Mouse (Mus musculus) gastrocnemius, postnatal 36 days (tissue): ENCODE data around the gene Ccdc154. TPM values are rescaled to one million over a fixed set of nuclear protein-coding genes. Genes with fewer than 3 reads are reported as not detected.

Experiments used
- DNase-seq, 2 experiments: peaks; one replicate each; pipeline ENCODE4 v3.0.0; 2022
- intact Hi-C: fragments of 180-260 bp; cut with DNase I; formaldehyde crosslinking; loops from one replicate; pipeline ENCODE4 v1.15.1; 2025
- total RNA-seq, 2 experiments: library from RNA; stranded (reverse); gene quantifications; 2 replicates each; pipeline ENCODE4 v1.2.3; 2021

The Ccdc154 gene
- total RNA-seq, 2 experiments from 2014 or later = not detected

GRCm38 (mm10) chr17:25183232-25183631, 21.0 kb downstream of the Ccdc154 start:
- intact Hi-C loops = loop anchor here (5.0 kb wide), 1 partner anchor 66 kb away; the partner anchor contains the start of gene Telo2

GRCm38 (mm10) chr17:25184129-25184691, 21.9 kb downstream of the Ccdc154 start, which contains the start of gene BC003965:
TSS of gene BC003965 (plus strand) at chr17:25184554.
- peak; percentile 94 to 96 for DNase-seq
- intact Hi-C loops = loop anchor here (5.0 kb wide), 1 partner anchor 67 kb away; the partner anchor contains the start of gene Telo2

More at GRCm38 (mm10) chr17:25183232-25183631, 21.0 kb downstream of the Ccdc154 start:
- DNase-seq = no peak

- intact Hi-C loops = loop anchor here (5.0 kb wide), 2 partner anchors 68 to 87 kb away; partner anchors contain the start of genes Telo2 and Ube2i
- no peak for DNase-seq
Measured at GRCm38 (mm10) chr17:25184961-25185360, 22.7 kb downstream of the Ccdc154 start.

GRCm38 (mm10) chr17:25187784-25188149, 25.5 kb downstream of the Ccdc154 start:
- DNase-seq = no peak
- intact Hi-C loops = loop anchor here (5.0 kb wide), 1 partner anchor 85 kb away; the partner anchor contains the start of gene Ube2i

- intact Hi-C loops = loop anchor here (5.0 kb wide), 1 partner anchor 84 kb away; the partner anchor contains the start of gene Ube2i
- DNase-seq = peak; percentile 66 to 72
Measured at GRCm38 (mm10) chr17:25188150-25189031, 26.1 kb downstream of the Ccdc154 start, which contains the start of gene Unkl. TSS of gene Unkl (plus strand) at chr17:25188397.

GRCm38 (mm10) chr17:25189091-25189490, 26.8 kb downstream of the Ccdc154 start:
- intact Hi-C loops = loop anchor here (5.0 kb wide), 1 partner anchor 83 kb away; the partner anchor contains the start of gene Ube2i
- no peak for DNase-seq

GRCm38 (mm10) chr17:25202401-25202800, 40.1 kb downstream of the Ccdc154 start:
- intact Hi-C loops = no loop called here
- no peak for DNase-seq

- DNase-seq = no peak
- intact Hi-C loops = no loop called here
Measured at GRCm38 (mm10) chr17:25210006-25210405, 47.7 kb downstream of the Ccdc154 start.

GRCm38 (mm10) chr17:25210680-25211466, 48.6 kb downstream of the Ccdc154 start:
- intact Hi-C loops = no loop called here
- DNase-seq = peak in 1 of 2 experiments; percentile 35

GRCm38 (mm10) chr17:25211705-25212104, 49.4 kb downstream of the Ccdc154 start:
- intact Hi-C loops = no loop called here
- DNase-seq = no peak

GRCm38 (mm10) chr17:25215431-25215830, 53.2 kb downstream of the Ccdc154 start:
- no peak for DNase-seq
- intact Hi-C loops = no loop called here

GRCm38 (mm10) chr17:25218967-25219366, 56.7 kb downstream of the Ccdc154 start:
- intact Hi-C loops = no loop called here
- no peak for DNase-seq

- no peak for DNase-seq
- intact Hi-C loops = no loop called here
Measured at GRCm38 (mm10) chr17:25219492-25220295, 57.4 kb downstream of the Ccdc154 start.

- intact Hi-C loops = no loop called here
- DNase-seq = no peak
Measured at GRCm38 (mm10) chr17:25220746-25221145, 58.5 kb downstream of the Ccdc154 start.

Other genes starting within 250 kb of the Ccdc154 start
- 10 to 100 TPM; 16.2 to 24.4 TPM for gene Mapk8ip3, start 225.5 kb upstream of the Ccdc154 start, total RNA-seq
- gene Jpt2, start 201.8 kb upstream of the Ccdc154 start, total RNA-seq = 1 to 10 TPM; 6.2 to 6.8 TPM
- gene Cramp1l, start 146.7 kb upstream of the Ccdc154 start, total RNA-seq = 1 to 10 TPM; 5.9 to 7.1 TPM
- 1 to 10 TPM; 1.7 to 2.0 TPM for gene Ift140, start 146.4 kb upstream of the Ccdc154 start, total RNA-seq
- 10 to 100 TPM; 10.3 to 10.7 TPM for gene Tmem204, start 78.9 kb upstream of the Ccdc154 start, total RNA-seq
- 1 to 10 TPM; 4.2 to 6.1 TPM for gene Telo2, start 46.5 kb upstream of the Ccdc154 start, total RNA-seq
- 1 to 10 TPM; 3.7 to 4.3 TPM for gene Ptx4, start 41.7 kb upstream of the Ccdc154 start, total RNA-seq
- 10 to 100 TPM; 13.7 to 14.9 TPM for gene Clcn7, start 29.1 kb upstream of the Ccdc154 start, total RNA-seq
- gene Gm38655, start 13.0 kb downstream of the Ccdc154 start, total RNA-seq = not detected
- gene BC003965, start 22.1 kb downstream of the Ccdc154 start, total RNA-seq = 10 to 100 TPM; 12.3 to 13.8 TPM
- 1 to 10 TPM; 4.9 to 5.6 TPM for gene Unkl, start 25.9 kb downstream of the Ccdc154 start, total RNA-seq
- 10 to 100 TPM; 13.8 to 14.1 TPM for gene Gnptg, start 77.7 kb downstream of the Ccdc154 start, total RNA-seq
- gene Tsr3, start 77.7 kb downstream of the Ccdc154 start, total RNA-seq = 10 to 100 TPM; 15.8 to 18.4 TPM
- not detected for gene Baiap3, start 93.9 kb downstream of the Ccdc154 start, total RNA-seq
- gene Ube2i, start 112.2 kb downstream of the Ccdc154 start, total RNA-seq = 10 to 100 TPM; 55.0 to 60.6 TPM
- under 1 TPM; 0.20 to 0.36 TPM for gene Prss34, start 135.9 kb downstream of the Ccdc154 start, total RNA-seq
- not detected for gene Prss28, start 146.2 kb downstream of the Ccdc154 start, total RNA-seq
- gene Prss29, start 156.2 kb downstream of the Ccdc154 start, total RNA-seq = not detected
- gene Tpsab1, start 183.1 kb downstream of the Ccdc154 start, total RNA-seq = 1 to 10 TPM; 1.1 to 1.3 TPM
- 1 to 10 TPM; 2.7 to 3.5 TPM for gene Tpsb2, start 203.8 kb downstream of the Ccdc154 start, total RNA-seq
- gene Tpsg1, start 206.8 kb downstream of the Ccdc154 start, total RNA-seq = under 1 TPM in 1 of 2 experiments, not detected in 1; 0.26 TPM